Mouse (Mus musculus): ENCODE data around the gene Selenoo.

DNA sequence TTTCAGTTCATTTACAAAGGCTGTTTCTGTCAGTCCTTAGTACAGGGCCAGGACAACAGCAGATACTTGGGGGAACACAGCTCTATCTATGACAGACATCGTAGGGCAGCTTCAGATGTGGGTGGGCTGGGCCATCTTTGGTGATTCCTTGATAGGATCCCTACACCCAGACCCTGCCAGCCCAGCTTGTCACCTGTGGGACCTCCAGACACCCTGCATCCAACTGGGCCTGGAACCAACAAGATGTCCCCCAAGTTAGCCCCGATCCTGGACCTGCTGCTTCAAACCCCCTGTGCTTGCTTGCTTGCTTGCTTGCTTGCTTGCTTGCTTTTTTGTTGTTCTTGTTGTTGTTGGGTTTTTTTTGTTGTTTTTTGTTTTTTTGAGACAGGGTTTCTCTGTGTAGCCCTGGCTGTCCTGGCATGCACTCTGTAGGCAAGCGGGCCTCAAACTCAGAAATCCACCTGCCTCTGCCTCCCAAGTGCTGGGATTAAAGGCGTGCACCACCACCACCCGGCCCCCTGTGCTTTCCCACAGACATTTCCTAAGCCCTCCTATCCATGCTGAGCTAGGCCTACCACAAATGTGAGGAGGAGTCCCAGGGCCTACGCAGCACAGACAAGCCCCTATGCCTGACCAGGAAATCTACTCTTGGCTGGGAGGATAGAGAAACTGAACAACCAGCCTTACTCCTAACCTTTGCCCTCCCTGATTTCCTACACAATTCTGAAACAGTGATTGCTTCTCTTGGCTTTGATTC lies 26.9 kb upstream of the Selenoo start:
- TF ChIP-seq CTCF (IDR thresholded peaks at IDR 0.05; ENCODE audit: low read depth, low read length) (no peak), EP300 (IDR thresholded peaks at IDR 0.05; ENCODE audit: insufficient read depth, low read depth, low read length) (no peak), POLR2A (IDR thresholded peaks at IDR 0.05; ENCODE audit: insufficient read depth, low read length) (no peak)

All from ES-Bruce4 (cell line).